Mouse (Mus musculus) forebrain, embryonic 13.5 days (tissue): ENCODE measurements around the gene Malrd1. TPM values are rescaled to one million over a fixed set of nuclear protein-coding genes. Genes with fewer than 3 reads are reported as not detected.
"Not testable (repeated sequence)": the region's sequence is repeated elsewhere in the genome, so short reads cannot be mapped to it uniquely, and the experiment has no call there.

Source experiments
- ATAC-seq: fragments of 200-750 bp; cut with Nextera tagmentation; 2 replicates; pipeline ENCODE4 v1.8.0; 2017
- H3K27ac ChIP-seq: fragments of 300-500 bp; sonication (generic); 2 replicates; pipeline ENCODE4 v1.5.1; 2015; ENCODE audit warnings: inconsistent platforms, mild to moderate bottlenecking, moderate library complexity
- H3K27me3 ChIP-seq: fragments of 300-500 bp; sonication (generic); 2 replicates; pipeline ENCODE4 v1.6.1; 2015; ENCODE audit warnings: mild to moderate bottlenecking, inconsistent platforms
- H3K36me3 ChIP-seq: fragments of 300-500 bp; sonication (generic); 2 replicates; pipeline ENCODE4 v1.6.1; 2015; ENCODE audit warnings: mild to moderate bottlenecking, inconsistent platforms; ENCODE audit not compliant: poor library complexity, severe bottlenecking
- H3K4me1 ChIP-seq: fragments of 300-500 bp; sonication (generic); 2 replicates; pipeline ENCODE4 v1.6.1; 2015; ENCODE audit warnings: inconsistent platforms
- H3K4me2 ChIP-seq: fragments of 300-500 bp; sonication (generic); 2 replicates; pipeline ENCODE4 v1.6.1; 2015; ENCODE audit warnings: inconsistent platforms, mild to moderate bottlenecking, moderate library complexity
- H3K4me3 ChIP-seq: fragments of 300-500 bp; sonication (generic); 2 replicates; pipeline ENCODE4 v1.5.1; 2015; ENCODE audit warnings: mild to moderate bottlenecking, inconsistent platforms
- H3K9ac ChIP-seq: fragments of 300-500 bp; sonication (generic); 2 replicates; pipeline ENCODE4 v1.6.1; 2015; ENCODE audit warnings: mild to moderate bottlenecking, inconsistent platforms
- H3K9me3 ChIP-seq: fragments of 300-500 bp; sonication (generic); replicated peaks from 2 replicates; pipeline ENCODE4 v1.6.1; 2016; ENCODE audit warnings: inconsistent platforms
- WGBS: fragments of 180-500 bp; shearing (Covaris S2); methylation state at CpG from one replicate; pipeline ENCODE4 v1.1.7; 2015; 5-methylcytosine and 5-hydroxymethylcytosine counted together
- polyA plus RNA-seq: library from polyadenylated mRNA; unstranded; fragments of >200 nt; fragmentation: Nextera tagmentation; extraction: Ambion mirVana; gene quantifications from 2 replicates; pipeline ENCODE4 v1.2.1, GENCODE M21; 2015

The Malrd1 gene
- polyA plus RNA-seq, 1 experiment from 2014 or later = 0.03 TPM

DNA sequence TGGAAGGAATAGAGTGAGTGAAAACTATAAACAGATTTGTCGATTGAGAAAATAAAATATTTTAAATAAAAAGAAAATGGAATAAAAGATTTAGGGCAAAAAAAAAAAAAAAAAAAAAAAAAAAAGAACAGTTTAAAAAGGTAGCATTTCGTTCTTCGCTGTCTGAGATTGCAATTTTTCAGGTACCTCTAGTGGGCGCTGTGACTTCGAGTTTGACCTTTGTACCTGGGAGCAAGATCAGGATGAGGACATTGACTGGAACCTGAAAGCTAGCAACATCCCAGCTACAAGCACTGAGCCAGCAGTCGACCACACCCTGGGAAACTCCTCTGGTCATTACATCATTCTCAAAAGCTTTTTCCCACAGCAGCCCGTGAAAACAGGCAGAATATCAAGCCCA is 343.1 kb downstream of the Malrd1 start:
- ATAC-seq = no peak
- Histone ChIP-seq H3K4me2 (no peak overlapping the region), H3K9ac (no peak overlapping the region), H3K4me3 (no peak overlapping the region), H3K27me3 (no peaks in the 10 kb centered on the region), H3K27ac (no peak overlapping the region), H3K36me3 (no peaks in the 10 kb centered on the region), H3K9me3 (no peaks in the 10 kb centered on the region), H3K4me1 (no peaks in the 10 kb centered on the region)
- 28% methylated on average over 7 of the region's 7 CpGs for WGBS

DNA sequence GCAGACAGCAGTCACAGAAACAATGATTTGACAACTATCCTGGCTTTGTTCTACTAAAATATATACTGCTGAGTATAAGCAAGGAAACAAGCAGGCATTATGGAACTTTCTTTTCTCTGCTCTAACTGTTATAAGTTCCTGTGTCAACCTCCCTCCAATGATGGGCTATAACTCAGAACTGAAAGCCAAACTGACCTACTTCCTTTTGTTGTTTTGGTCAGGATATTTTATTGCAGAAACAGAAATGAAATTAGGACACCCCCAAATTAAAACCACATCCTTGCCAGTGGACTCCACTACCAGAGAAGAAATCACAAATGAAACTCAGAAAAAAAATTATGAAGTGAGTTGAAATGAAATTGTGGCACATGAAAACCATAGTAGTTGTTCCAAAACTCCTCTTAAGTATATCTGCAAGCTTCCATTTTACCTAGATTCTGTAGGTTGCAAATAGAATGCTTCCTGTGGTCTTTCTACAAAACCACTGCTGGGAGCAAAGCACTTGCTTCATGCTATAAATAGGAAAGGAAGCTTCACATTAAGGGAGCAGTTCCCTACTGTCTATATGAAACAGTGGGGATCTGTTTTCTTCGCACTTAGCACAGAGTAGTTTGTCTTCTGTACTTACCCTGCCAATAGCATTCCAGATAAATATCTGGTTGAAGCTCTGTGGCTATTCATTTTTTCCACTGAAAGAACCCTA is 367.3 kb downstream of the Malrd1 start:
- no peak overlapping the region for H3K9ac ChIP-seq
- no peak overlapping the region for H3K4me3 ChIP-seq

DNA sequence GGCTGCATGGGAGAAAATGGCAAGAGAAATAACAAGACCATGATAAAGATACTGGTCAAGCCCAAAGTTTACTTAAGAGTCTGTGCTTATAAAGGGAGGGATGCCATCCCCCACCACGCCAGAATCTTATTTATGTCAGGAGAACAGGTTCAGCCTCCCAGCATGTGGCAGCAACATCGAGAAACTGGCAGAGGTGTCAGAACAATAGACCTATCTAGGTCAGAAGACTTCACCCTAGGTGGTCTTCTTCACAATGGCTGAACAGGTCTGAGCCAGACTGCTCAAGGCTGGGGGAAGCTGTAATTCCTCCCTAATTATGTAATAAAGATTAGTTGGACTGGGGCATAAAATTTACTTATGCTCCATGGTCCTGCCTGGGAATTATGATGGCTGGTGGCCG is 399.2 kb downstream of the Malrd1 start:
- Histone ChIP-seq H3K9me3 (no peaks in the 10 kb centered on the region), H3K4me3 (no peak overlapping the region), H3K4me1 (no peaks in the 10 kb centered on the region), H3K36me3 (no peaks in the 10 kb centered on the region), H3K4me2 (no peak overlapping the region), H3K27ac (no peak overlapping the region), H3K9ac (no peak overlapping the region), H3K27me3 (no peaks in the 10 kb centered on the region)
- ATAC-seq = no peak
- WGBS = 20% methylated on average over 3 of the region's 3 CpGs

More for the DNA sequence above, 367.3 kb downstream of the Malrd1 start:
- ATAC-seq = no peak
- Histone ChIP-seq H3K27ac (no peak overlapping the region), H3K27me3 (no peaks in the 10 kb centered on the region), H3K4me1 (no peaks in the 10 kb centered on the region), H3K36me3 (no peaks in the 10 kb centered on the region), H3K4me2 (no peak overlapping the region), H3K9me3 (no peaks in the 10 kb centered on the region)
- 86% methylated on average over 1 of the region's 1 CpGs for WGBS

DNA sequence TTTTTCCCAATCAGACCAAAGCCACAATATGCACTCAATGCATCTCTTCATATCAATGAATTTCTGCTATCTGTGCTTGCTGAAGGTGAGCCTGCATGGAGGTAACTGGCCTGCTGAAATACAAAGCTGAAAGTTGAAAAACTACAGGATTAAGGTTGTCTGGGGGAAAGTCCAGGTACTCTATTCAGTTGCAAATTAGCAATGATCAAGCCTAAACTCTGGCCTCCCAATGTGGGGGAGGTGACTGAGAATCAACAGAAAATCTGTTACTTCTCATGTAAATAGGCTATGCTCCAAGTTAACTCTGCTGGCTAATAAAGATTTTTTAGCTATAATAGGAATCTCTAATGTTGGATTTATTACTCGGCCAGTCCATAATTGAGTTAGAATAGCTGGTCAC is 399.8 kb downstream of the Malrd1 start:
- Histone ChIP-seq H3K36me3 (no peaks in the 10 kb centered on the region), H3K4me1 (no peaks in the 10 kb centered on the region), H3K4me2 (no peak overlapping the region), H3K9me3 (no peaks in the 10 kb centered on the region), H3K27ac (no peak overlapping the region), H3K4me3 (no peak overlapping the region), H3K9ac (no peak overlapping the region), H3K27me3 (no peaks in the 10 kb centered on the region)
- ATAC-seq = no peak
- WGBS = 30% methylated on average over 1 of the region's 1 CpGs

DNA sequence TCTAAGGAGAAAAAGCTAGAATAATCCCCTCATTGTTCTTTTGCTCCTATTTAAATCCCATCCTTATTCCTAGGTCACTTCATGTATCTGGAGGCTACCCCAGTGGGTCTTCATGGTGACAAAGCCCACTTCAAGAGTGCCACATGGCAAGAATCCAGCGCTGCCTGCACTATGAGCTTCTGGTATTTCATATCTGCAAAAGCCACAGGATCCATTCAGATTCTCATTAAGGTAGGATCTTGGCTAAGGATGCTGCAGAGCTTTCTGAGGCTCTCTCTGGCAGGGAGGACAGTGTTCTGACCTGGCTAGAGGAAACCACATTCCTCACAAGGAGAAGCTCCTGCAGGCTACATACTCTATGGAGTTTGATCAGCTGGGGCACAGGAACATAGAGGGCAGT is 405.2 kb downstream of the Malrd1 start:
- no peaks in the 10 kb centered on the region for H3K9me3 ChIP-seq
- 74% methylated on average over 1 of the region's 1 CpGs for WGBS
- ATAC-seq = peak; percentile 36; the same call in 1 of the 2 replicates
- no peaks in the 10 kb centered on the region for H3K36me3 ChIP-seq
- H3K27me3 ChIP-seq = no peaks in the 10 kb centered on the region
- no peak overlapping the region for H3K27ac ChIP-seq
- H3K9ac ChIP-seq = no peak overlapping the region
- peaks cover 8% of the 10 kb centered on the region for H3K4me1 ChIP-seq
- no peak overlapping the region for H3K4me2 ChIP-seq
- no peak overlapping the region for H3K4me3 ChIP-seq

DNA sequence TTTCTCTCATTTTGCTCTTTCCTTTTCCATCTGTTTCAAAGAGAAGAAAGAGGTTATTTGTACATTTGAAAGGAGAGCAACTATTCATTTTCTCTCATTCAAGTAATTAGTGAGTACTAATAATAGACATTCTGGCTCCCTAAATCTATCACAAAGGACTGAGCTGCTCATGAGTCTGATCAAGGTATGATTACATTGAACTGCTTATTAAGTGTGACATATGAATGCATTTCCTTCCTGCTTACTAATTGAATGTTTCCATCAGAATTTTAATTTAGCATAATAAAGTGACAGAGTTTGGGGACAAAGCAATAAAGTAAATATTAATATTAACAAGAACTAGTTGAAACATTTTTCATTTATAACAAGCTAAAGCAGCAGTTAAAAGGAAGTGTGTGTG is 405.6 kb downstream of the Malrd1 start:
- Histone ChIP-seq H3K27me3 (no peaks in the 10 kb centered on the region), H3K36me3 (no peaks in the 10 kb centered on the region), H3K4me3 (no peak overlapping the region), H3K27ac (no peak overlapping the region), H3K4me1 (peaks cover 8% of the 10 kb centered on the region), H3K9me3 (no peaks in the 10 kb centered on the region), H3K4me2 (no peak overlapping the region), H3K9ac (no peak overlapping the region)
- no peak for ATAC-seq

DNA sequence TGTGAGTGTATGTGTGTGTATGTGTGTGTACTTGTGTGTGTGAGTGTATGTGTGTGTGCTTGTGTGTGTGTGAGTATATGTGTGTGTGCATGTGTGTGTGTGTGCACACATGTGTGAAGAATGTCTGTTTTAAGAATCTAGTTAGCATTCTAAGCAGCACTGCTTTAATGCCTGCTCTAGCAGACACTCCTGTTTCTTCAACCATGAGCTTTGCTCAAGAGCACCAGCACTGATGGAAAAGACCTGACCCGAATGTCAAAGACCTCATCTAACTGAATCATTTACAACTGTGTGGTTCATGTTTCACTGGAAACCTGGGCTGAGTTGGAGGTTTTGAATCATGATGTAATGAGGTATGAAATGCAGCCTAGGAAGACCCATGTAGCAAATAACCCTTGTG is 406.1 kb downstream of the Malrd1 start:
- H3K9me3 ChIP-seq = no peaks in the 10 kb centered on the region
- no peaks in the 10 kb centered on the region for H3K36me3 ChIP-seq
- no peak overlapping the region for H3K4me2 ChIP-seq
- peaks cover 8% of the 10 kb centered on the region for H3K4me1 ChIP-seq
- WGBS = 79% methylated on average over 1 of the region's 1 CpGs
- peak; percentile 24; the same call in 1 of the 2 replicates for ATAC-seq
- H3K9ac ChIP-seq = no peak overlapping the region
- no peak overlapping the region for H3K4me3 ChIP-seq
- no peak overlapping the region for H3K27ac ChIP-seq
- H3K27me3 ChIP-seq = no peaks in the 10 kb centered on the region

DNA sequence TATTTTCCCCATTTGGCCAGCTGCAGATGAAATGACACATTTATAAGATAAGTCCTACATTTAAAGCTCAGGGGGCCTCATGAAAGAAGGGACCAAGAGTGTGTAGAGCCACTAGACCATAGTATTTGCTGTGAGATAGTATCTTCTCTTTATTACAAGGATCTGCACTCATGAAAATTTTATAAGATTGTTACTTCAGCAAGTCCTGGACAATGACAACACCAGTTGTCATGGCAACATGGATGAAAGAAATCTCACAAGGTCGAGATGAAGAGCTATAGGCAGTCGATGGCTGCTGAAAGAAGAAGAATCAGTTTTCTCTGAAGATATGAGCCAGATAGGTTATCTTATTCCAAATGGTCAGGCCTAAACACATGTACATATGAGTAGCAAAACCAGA is 476.6 kb downstream of the Malrd1 start:
- Histone ChIP-seq H3K9ac (no peak overlapping the region), H3K27me3 (no peaks in the 10 kb centered on the region), H3K4me1 (no peaks in the 10 kb centered on the region), H3K4me2 (no peak overlapping the region), H3K27ac (no peak overlapping the region), H3K36me3 (no peaks in the 10 kb centered on the region), H3K9me3 (no peaks in the 10 kb centered on the region), H3K4me3 (no peak overlapping the region)
- 38% methylated on average over 2 of the region's 2 CpGs for WGBS
- ATAC-seq = no peak

DNA sequence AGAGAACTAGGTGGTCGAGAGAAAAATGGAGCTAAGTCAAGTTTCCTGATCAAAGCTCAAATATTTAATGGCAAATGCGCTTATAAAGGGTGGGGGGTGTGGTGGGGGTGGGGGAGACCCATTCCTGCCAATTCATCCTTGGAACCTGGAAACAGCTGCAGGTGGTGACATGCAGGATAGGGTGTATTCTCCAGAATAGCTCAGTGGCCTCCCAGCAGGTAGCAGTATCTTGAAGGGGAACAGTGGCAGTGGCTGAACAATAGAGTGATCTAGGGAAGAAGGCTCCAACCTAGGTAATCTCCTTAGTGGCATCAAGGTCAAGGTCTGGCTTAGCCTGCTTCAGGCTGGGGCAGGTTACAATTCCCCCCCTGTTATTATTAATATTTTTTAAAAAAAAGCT is 490.8 kb downstream of the Malrd1 start:
- H3K4me1 ChIP-seq, H3K4me3 ChIP-seq, ATAC-seq: not testable (repeated sequence)

DNA sequence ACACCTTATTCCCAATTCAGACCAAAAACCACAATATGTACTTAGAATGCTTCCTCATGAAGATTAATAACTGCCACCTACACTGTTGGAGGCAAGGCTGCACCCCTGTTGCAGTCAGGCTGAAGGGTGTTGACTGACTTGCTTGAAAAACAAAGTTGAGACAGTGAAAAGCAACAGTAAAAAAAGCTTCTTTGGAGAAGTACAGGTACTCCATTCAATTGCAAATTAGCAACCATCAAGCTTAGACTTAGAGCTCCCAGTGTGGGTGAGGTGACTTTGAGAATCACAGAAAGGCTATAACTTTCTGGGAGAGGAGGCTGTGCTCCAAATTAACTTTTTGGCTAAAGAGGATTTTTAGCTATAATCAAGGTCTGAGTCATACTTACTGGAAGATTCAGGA is 491.4 kb downstream of the Malrd1 start:
- H3K4me1 ChIP-seq, H3K27ac ChIP-seq, H3K4me3 ChIP-seq, H3K9ac ChIP-seq, H3K4me2 ChIP-seq, H3K9me3 ChIP-seq, H3K27me3 ChIP-seq, ATAC-seq, H3K36me3 ChIP-seq: not testable (repeated sequence)

More for the DNA sequence above, 490.8 kb downstream of the Malrd1 start:
- H3K9ac ChIP-seq, H3K9me3 ChIP-seq, H3K27me3 ChIP-seq, H3K27ac ChIP-seq, H3K4me2 ChIP-seq, H3K36me3 ChIP-seq: not testable (repeated sequence)
- 92% methylated on average over 2 of the region's 2 CpGs for WGBS

DNA sequence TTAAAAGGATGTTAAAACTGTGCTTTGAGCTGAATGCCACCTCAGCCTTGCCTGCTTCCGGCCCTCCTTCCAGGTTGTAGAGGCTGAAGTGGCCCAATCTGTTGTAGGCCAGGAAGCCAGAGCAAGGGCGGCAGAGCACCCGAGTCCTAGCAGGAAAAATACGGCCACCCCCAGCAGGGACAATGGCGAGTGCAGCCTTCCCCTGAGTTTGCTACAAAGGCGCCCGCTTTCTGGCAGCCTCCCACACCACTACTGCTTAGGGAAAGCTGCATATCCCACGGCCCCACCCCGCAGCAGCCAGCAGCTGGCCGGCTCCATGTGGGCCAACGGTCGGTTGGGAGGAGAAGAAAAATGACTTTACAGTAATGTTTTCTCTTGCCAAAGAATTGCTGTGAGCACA is 503.5 kb downstream of the Malrd1 start:
- no peak overlapping the region for H3K27ac ChIP-seq
- no peak overlapping the region for H3K4me2 ChIP-seq
- H3K4me1 ChIP-seq = no peaks in the 10 kb centered on the region
- no peaks in the 10 kb centered on the region for H3K36me3 ChIP-seq
- no peak overlapping the region for H3K9ac ChIP-seq
- WGBS = 29% methylated on average over 12 of the region's 12 CpGs
- 0 out of 2 replicates have a peak, but pooled peaks have one; percentile 30 for ATAC-seq
- no peak overlapping the region for H3K4me3 ChIP-seq
- H3K9me3 ChIP-seq = no peaks in the 10 kb centered on the region
- no peaks in the 10 kb centered on the region for H3K27me3 ChIP-seq

DNA sequence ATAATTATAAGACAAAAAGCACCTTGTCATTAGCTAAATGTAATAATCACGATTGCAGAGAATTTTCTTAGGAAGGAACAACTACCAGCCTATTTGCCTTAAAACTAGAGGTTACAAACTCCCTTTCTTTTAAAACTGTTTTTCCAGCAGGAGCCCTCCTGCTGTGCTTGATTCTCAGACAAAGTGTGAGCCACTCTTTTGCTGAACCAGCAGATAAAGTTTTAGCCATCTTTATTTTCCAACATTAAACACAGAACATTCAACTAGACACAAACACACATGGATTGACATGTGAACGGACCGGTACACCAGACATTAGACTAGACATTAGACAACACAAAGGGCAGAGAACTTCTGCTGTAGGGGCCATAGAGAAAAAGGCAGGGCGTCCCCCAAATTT is 505.3 kb downstream of the Malrd1 start:
- H3K4me3 ChIP-seq = no peak overlapping the region
- 47% methylated on average over 4 of the region's 4 CpGs for WGBS
- H3K4me2 ChIP-seq = no peak overlapping the region
- no peak overlapping the region for H3K9ac ChIP-seq
- no peaks in the 10 kb centered on the region for H3K36me3 ChIP-seq
- no peak overlapping the region for H3K27ac ChIP-seq
- H3K27me3 ChIP-seq = no peaks in the 10 kb centered on the region
- no peaks in the 10 kb centered on the region for H3K9me3 ChIP-seq
- no peak for ATAC-seq
- no peaks in the 10 kb centered on the region for H3K4me1 ChIP-seq

DNA sequence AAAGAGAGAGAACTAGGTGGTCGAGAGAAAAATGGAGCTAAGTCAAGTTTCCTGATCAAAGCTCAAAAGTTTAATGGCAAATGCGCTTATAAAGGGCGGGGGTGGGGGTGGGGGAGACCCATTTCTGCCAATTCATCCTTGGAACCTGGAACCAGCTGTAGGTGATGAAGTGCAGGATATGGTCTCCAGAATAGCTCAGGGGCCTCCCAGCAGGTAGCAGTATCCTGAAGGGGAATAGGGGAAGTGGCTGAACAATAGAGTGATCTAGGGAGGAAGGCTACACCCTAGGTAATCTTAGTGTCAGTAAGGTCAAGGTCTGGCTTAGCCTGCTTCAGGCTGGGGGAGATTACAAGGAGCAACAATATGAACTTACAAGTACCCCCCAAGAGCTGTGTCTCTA is 506.5 kb downstream of the Malrd1 start:
- H3K27me3 ChIP-seq = no peaks in the 10 kb centered on the region
- no peaks in the 10 kb centered on the region for H3K9me3 ChIP-seq
- no peaks in the 10 kb centered on the region for H3K4me1 ChIP-seq
- no peak for ATAC-seq
- WGBS = 57% methylated on average over 3 of the region's 3 CpGs
- H3K36me3 ChIP-seq = no peaks in the 10 kb centered on the region
- H3K4me2 ChIP-seq = no peak overlapping the region
- no peak overlapping the region for H3K4me3 ChIP-seq
- H3K27ac ChIP-seq = no peak overlapping the region
- H3K9ac ChIP-seq = no peak overlapping the region
